Mouse (Mus musculus): ENCODE data around the gene Bmp3. TPM values are rescaled to one million over a fixed set of nuclear protein-coding genes. Genes with fewer than 3 reads are reported as not detected.
A peak's percentile ranks its signal among the peaks of the same experiment; 100 is the strongest.

Gene Bmp3
- 1.4 and 1.6 TPM in 2 replicates for total RNA-seq (2021)
- long read RNA-seq, experiment 1, full-length matches to known transcripts, result 2 of 2 reads
- long read RNA-seq, experiment 1, partial matches to known transcripts, result 0 of 2 reads
- long read RNA-seq, experiment 1, other reads (novel, unspliced or antisense), result 0 of 2 reads
- long read RNA-seq, experiment 2, result 0 reads

GRCm38 (mm10) chr5:98854264-98854626 is at the start of gene Bmp3:
Gene Bmp3, plus strand, starts transcription at chr5:98854415.
- DNase-seq, result peak; percentile 13

GRCm38 (mm10) chr5:98804761-98805160 is 49.5 kb upstream of the Bmp3 start:
- no peak for DNase-seq

- no peak for DNase-seq
Observed at GRCm38 (mm10) chr5:98806492-98806891, 47.7 kb upstream of the Bmp3 start.

- peak; percentile 13 for DNase-seq
Observed at GRCm38 (mm10) chr5:98807022-98807421, 47.2 kb upstream of the Bmp3 start.

- DNase-seq, result no peak
Observed at GRCm38 (mm10) chr5:98807953-98808352, 46.3 kb upstream of the Bmp3 start.

- DNase-seq, result no peak
Observed at GRCm38 (mm10) chr5:98812380-98812779, 41.8 kb upstream of the Bmp3 start.

- no peak for DNase-seq
Observed at GRCm38 (mm10) chr5:98815269-98815668, 38.9 kb upstream of the Bmp3 start.

- DNase-seq, result no peak
Observed at GRCm38 (mm10) chr5:98833760-98834159, 20.5 kb upstream of the Bmp3 start.

- DNase-seq, result no peak
Observed at GRCm38 (mm10) chr5:98834300-98834699, 19.9 kb upstream of the Bmp3 start.

- DNase-seq, result no peak
Observed at GRCm38 (mm10) chr5:98842600-98843310, 11.5 kb upstream of the Bmp3 start.

GRCm38 (mm10) chr5:98844664-98845063 is 9.6 kb upstream of the Bmp3 start:
- no peak for DNase-seq

GRCm38 (mm10) chr5:98854627-98855564 is 681 bp downstream of the Bmp3 start:
- peak; percentile 56 for DNase-seq

GRCm38 (mm10) chr5:98855741-98856140 is 1.5 kb downstream of the Bmp3 start:
- no peak for DNase-seq

GRCm38 (mm10) chr5:98856356-98856755 is 2.1 kb downstream of the Bmp3 start:
- no peak for DNase-seq

GRCm38 (mm10) chr5:98863891-98864290 is 9.7 kb downstream of the Bmp3 start:
- peak; percentile 33 for DNase-seq

- no peak for DNase-seq
Observed at GRCm38 (mm10) chr5:98865146-98865545, 10.9 kb downstream of the Bmp3 start.

GRCm38 (mm10) chr5:98876056-98876455 is 21.8 kb downstream of the Bmp3 start:
- DNase-seq, result no peak

- DNase-seq, result peak; percentile 60
Observed at GRCm38 (mm10) chr5:98878891-98879290, 24.7 kb downstream of the Bmp3 start.

- no peak for DNase-seq
Observed at GRCm38 (mm10) chr5:98882096-98882495, 27.9 kb downstream of the Bmp3 start.

GRCm38 (mm10) chr5:98890544-98891050 is 36.4 kb downstream of the Bmp3 start:
- DNase-seq, result no peak

GRCm38 (mm10) chr5:98894281-98894680 is 40.1 kb downstream of the Bmp3 start:
- no peak for DNase-seq

GRCm38 (mm10) chr5:98897946-98898345 is 43.7 kb downstream of the Bmp3 start:
- no peak for DNase-seq

- DNase-seq, result no peak
Observed at GRCm38 (mm10) chr5:98900926-98901325, 46.7 kb downstream of the Bmp3 start.
